ENCODE assay signal across 8 mouse cellular contexts in genomic region chr17:62883476-62884128, GRCm38 (mm10). TPM values are rescaled to one million over a fixed set of nuclear protein-coding genes. Genes with fewer than 3 reads are reported as not detected.
A peak's percentile ranks its signal among the peaks of the same experiment; 100 is the strongest.
DNase-seq lines count a peak whose midpoint lies in the region; ATAC-seq and TF ChIP-seq lines count a peak whose summit lies in the region.

No protein-coding gene starts in this region.

- peaks cover 42% of the 10 kb centered on the region for H3K27me3 ChIP-seq in E14TG2a.4 (ENCODE audit: insufficient read depth, low read length)
- no peaks in the 10 kb centered on the region for H3K27me3 ChIP-seq in embryonic facial prominence, embryonic 15.5 days
- peaks cover 18% of the 10 kb centered on the region; the same call in 1 of the 2 replicates for H3K27me3 ChIP-seq in midbrain, embryonic 10.5 days (ENCODE audit: low read depth, poor library complexity, severe bottlenecking)
- no peaks in the 10 kb centered on the region for H3K27me3 ChIP-seq in stomach, embryonic 14.5 days (ENCODE audit: control insufficient read depth, insufficient read depth, low read length)

- peak overlapping the region; percentile 50 for H3K9ac ChIP-seq in embryonic facial prominence, embryonic 15.5 days
- peak overlapping the region; percentile 36 for H3K9ac ChIP-seq in stomach, embryonic 14.5 days (replicated peaks; ENCODE audit: low read depth, low read length)

- H3K27ac ChIP-seq in embryonic facial prominence, embryonic 15.5 days (replicated peaks), result peak overlapping the region; percentile 98
- peak overlapping the region; percentile 79 for H3K27ac ChIP-seq in midbrain, embryonic 10.5 days (replicated peaks)
- peak overlapping the region; percentile 72 for H3K27ac ChIP-seq in stomach, embryonic 14.5 days (ENCODE audit: low read length)

- WGBS in embryonic facial prominence, embryonic 15.5 days, result under 1% methylated on average over 34 of the region's 34 CpGs
- WGBS in midbrain, embryonic 10.5 days, result under 1% methylated on average over 34 of the region's 34 CpGs
- under 1% methylated on average over 34 of the region's 34 CpGs for WGBS in stomach, embryonic 14.5 days

- H3K4me3 ChIP-seq in E14TG2a.4 (replicated peaks; ENCODE audit: low read length), result peak overlapping the region; percentile 83
- H3K4me3 ChIP-seq in embryonic facial prominence, embryonic 15.5 days (replicated peaks), result peak overlapping the region; percentile 83
- peak overlapping the region; percentile 86 for H3K4me3 ChIP-seq in midbrain, embryonic 10.5 days
- peak overlapping the region; percentile 70 for H3K4me3 ChIP-seq in stomach, embryonic 14.5 days (ENCODE audit: low read depth, low read length)

- H3K4me2 ChIP-seq in embryonic facial prominence, embryonic 15.5 days (replicated peaks), result peak overlapping the region; percentile 94
- peak overlapping the region; percentile 97 for H3K4me2 ChIP-seq in stomach, embryonic 14.5 days (replicated peaks; ENCODE audit: low read depth, low read length)

- H3K9me3 ChIP-seq in E14TG2a.4 (ENCODE audit: low read length), result no peaks in the 10 kb centered on the region
- no peaks in the 10 kb centered on the region for H3K9me3 ChIP-seq in embryonic facial prominence, embryonic 15.5 days (replicated peaks)
- H3K9me3 ChIP-seq in midbrain, embryonic 10.5 days (replicated peaks), result no peaks in the 10 kb centered on the region
- no peaks in the 10 kb centered on the region for H3K9me3 ChIP-seq in stomach, embryonic 14.5 days (ENCODE audit: control insufficient read depth, low read depth, low read length)

- TF ChIP-seq CTCF in E14TG2a.4 (conservative IDR thresholded peaks at IDR 0.05; ENCODE audit: low read length), result no peak

- ATAC-seq in embryonic facial prominence, embryonic 15.5 days (ENCODE audit: insufficient number of reproducible peaks, low FRiP score, low TSS enrichment, low read depth), result 0 out of 2 replicates have a peak, but pooled peaks have one; percentile 8
- ATAC-seq in stomach, embryonic 14.5 days (ENCODE audit: insufficient number of reproducible peaks, insufficient read depth, low FRiP score, low read depth), result peak; percentile 1; the same call in 1 of the 2 replicates

- H3K4me1 ChIP-seq in E14TG2a.4 (replicated peaks; ENCODE audit: low read depth, low read length), result peaks cover 27% of the 10 kb centered on the region
- H3K4me1 ChIP-seq in embryonic facial prominence, embryonic 15.5 days, result peaks cover 10% of the 10 kb centered on the region; the same call in 1 of the 2 replicates
- H3K4me1 ChIP-seq in midbrain, embryonic 10.5 days, result peaks cover 43% of the 10 kb centered on the region
- H3K4me1 ChIP-seq in stomach, embryonic 14.5 days (ENCODE audit: control insufficient read depth, insufficient read depth, low read length), result 0 out of 2 replicates have a peak, but pooled peaks cover 6% of the 10 kb centered on the region

- H3K36me3 ChIP-seq in E14TG2a.4 (ENCODE audit: insufficient read depth, low read length), result no peaks in the 10 kb centered on the region
- H3K36me3 ChIP-seq in embryonic facial prominence, embryonic 15.5 days, result no peaks in the 10 kb centered on the region
- no peaks in the 10 kb centered on the region for H3K36me3 ChIP-seq in midbrain, embryonic 10.5 days
- no peaks in the 10 kb centered on the region for H3K36me3 ChIP-seq in stomach, embryonic 14.5 days (ENCODE audit: control insufficient read depth, insufficient read depth, low read length)

- peak; percentile 7 for DNase-seq in adrenal gland, adult 8-10 months
- peak; percentile 56 for DNase-seq in heart, postnatal 4 days
- peak; percentile 23 to 28 for DNase-seq in layer of hippocampus, postnatal 25 days (ENCODE audit: extremely low spot score in 1 of 2, low spot score in 1 of 2)
- peak; percentile 67 for DNase-seq in midbrain, embryonic 10.5 days (ENCODE audit: low spot score)
- DNase-seq in retina, embryonic 14.5 days (ENCODE audit: low spot score), result no peak

RNA-seq across cellular contexts. Expression of gene Efna5, which starts 2.5 kb away (rescaled TPM):
- total RNA-seq in adrenal gland, adult 8-10 months (2022), result 10 to 100 TPM; 13.8 to 20.8 (median 16.9) TPM
- 70.6 and 71.9 TPM in 2 replicates for polyA plus RNA-seq in embryonic facial prominence, embryonic 15.5 days (2015; fragmentation: Nextera tagmentation; extraction: Ambion mirVana)
- total RNA-seq in heart, postnatal 4 days (2021), result 10 to 100 TPM; 39.7 to 46.1 TPM
- 1 to 10 TPM; 6.9 to 7.2 TPM for total RNA-seq in layer of hippocampus, postnatal 25 days (2021)
- polyA plus RNA-seq in midbrain, embryonic 10.5 days (2016; fragmentation: Nextera tagmentation; extraction: Ambion mirVana), result 58.8 and 80.0 TPM in 2 replicates
- 56.9 and 58.6 TPM in 2 replicates for polyA plus RNA-seq in stomach, embryonic 14.5 days (2014; fragmentation: Nextera tagmentation; extraction: Ambion mirVana)
